Mouse (Mus musculus) limb, embryonic 12.5 days (tissue): ENCODE measurements around the gene Ndufc1. TPM values are rescaled to one million over a fixed set of nuclear protein-coding genes. Genes with fewer than 3 reads are reported as not detected.

Experiments
- ATAC-seq: fragments of 200-750 bp; cut with Nextera tagmentation; 2 replicates; pipeline ENCODE4 v1.8.0; 2017; ENCODE audit warnings: low read depth, moderate TSS enrichment; ENCODE audit not compliant: insufficient number of reproducible peaks, insufficient read depth, low FRiP score, low TSS enrichment
- H3K27ac ChIP-seq: fragments of 300-500 bp; sonication (generic); 2 replicates; pipeline ENCODE4 v1.5.1; 2016; ENCODE audit warnings: mild to moderate bottlenecking, moderate library complexity
- H3K27me3 ChIP-seq: fragments of 300-500 bp; sonication (generic); 2 replicates; pipeline ENCODE4 v1.6.1; 2016; ENCODE audit warnings: mild to moderate bottlenecking, moderate library complexity
- H3K36me3 ChIP-seq: fragments of 300-500 bp; sonication (generic); 2 replicates; pipeline ENCODE4 v1.6.1; 2016; ENCODE audit warnings: mild to moderate bottlenecking, moderate library complexity
- H3K4me1 ChIP-seq: fragments of 300-500 bp; sonication (generic); replicated peaks from 2 replicates; pipeline ENCODE4 v1.6.1; 2016
- H3K4me2 ChIP-seq: fragments of 300-500 bp; sonication (generic); 2 replicates; pipeline ENCODE4 v1.6.1; 2016; ENCODE audit warnings: mild to moderate bottlenecking, moderate library complexity
- H3K4me3 ChIP-seq: fragments of 300-500 bp; sonication (generic); replicated peaks from 2 replicates; pipeline ENCODE4 v1.5.1; 2016; ENCODE audit warnings: mild to moderate bottlenecking
- H3K9ac ChIP-seq: fragments of 300-500 bp; sonication (generic); replicated peaks from 2 replicates; pipeline ENCODE4 v1.6.1; 2016; ENCODE audit warnings: mild to moderate bottlenecking, moderate library complexity
- H3K9me3 ChIP-seq: fragments of 300-500 bp; sonication (generic); 2 replicates; pipeline ENCODE4 v1.6.1; 2016; ENCODE audit warnings: mild to moderate bottlenecking, moderate library complexity
- WGBS: fragments of 180-500 bp; shearing (Covaris S2); methylation state at CpG from one replicate; pipeline ENCODE4 v1.1.7; 2016; 5-methylcytosine and 5-hydroxymethylcytosine counted together
- polyA plus RNA-seq: library from polyadenylated mRNA; unstranded; fragments of >200 nt; fragmentation: Nextera tagmentation; extraction: Ambion mirVana; gene quantifications from 2 replicates; pipeline ENCODE4 v1.2.1, GENCODE M21; 2016

Gene Ndufc1
- polyA plus RNA-seq, 1 experiment from 2014 or later: 751 TPM

- Histone ChIP-seq H3K9ac (no peak overlapping the region), H3K4me1 (peaks cover 5% of the 10 kb centered on the region; the same call in 1 of the 2 replicates), H3K4me2 (no peak overlapping the region), H3K4me3 (no peak overlapping the region), H3K36me3 (no peaks in the 10 kb centered on the region), H3K27ac (no peak overlapping the region), H3K27me3 (peaks cover 5% of the 10 kb centered on the region; the same call in 1 of the 2 replicates), H3K9me3 (no peaks in the 10 kb centered on the region)
- WGBS: 79% methylated on average over 12 of the region's 12 CpGs
- no peak for ATAC-seq
Measured at GRCm38 (mm10) chr3:51383409-51383808, 25.4 kb downstream of the Ndufc1 start.

DNA sequence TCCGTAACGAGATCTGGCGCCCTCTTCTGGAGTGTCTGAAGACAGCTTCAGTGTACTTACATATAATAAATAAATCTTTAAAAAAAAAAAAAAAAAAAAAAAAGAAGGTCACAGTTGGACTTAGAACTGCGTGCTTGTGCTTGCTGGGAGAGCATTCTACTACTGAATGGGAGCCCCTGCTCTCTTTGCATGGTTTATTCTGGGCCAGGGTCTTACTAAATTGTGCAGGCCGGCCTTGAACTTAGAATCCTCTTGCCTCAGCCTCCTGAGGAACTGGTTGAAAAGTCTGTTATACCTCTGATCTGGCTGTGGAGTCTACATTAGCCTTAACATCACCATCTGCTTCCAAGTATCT lies 28.2 kb downstream of the Ndufc1 start:
- ATAC-seq: no peak
- no peaks in the 10 kb centered on the region for H3K9me3 ChIP-seq
- WGBS: 79% methylated on average over 2 of the region's 5 CpGs
- H3K27ac ChIP-seq: no peak overlapping the region
- no peak overlapping the region for H3K9ac ChIP-seq
- H3K4me3 ChIP-seq: no peak overlapping the region
- H3K36me3 ChIP-seq: no peaks in the 10 kb centered on the region
- no peak overlapping the region for H3K4me2 ChIP-seq
- peaks cover 5% of the 10 kb centered on the region; the same call in 1 of the 2 replicates for H3K4me1 ChIP-seq
- no peaks in the 10 kb centered on the region for H3K27me3 ChIP-seq

DNA sequence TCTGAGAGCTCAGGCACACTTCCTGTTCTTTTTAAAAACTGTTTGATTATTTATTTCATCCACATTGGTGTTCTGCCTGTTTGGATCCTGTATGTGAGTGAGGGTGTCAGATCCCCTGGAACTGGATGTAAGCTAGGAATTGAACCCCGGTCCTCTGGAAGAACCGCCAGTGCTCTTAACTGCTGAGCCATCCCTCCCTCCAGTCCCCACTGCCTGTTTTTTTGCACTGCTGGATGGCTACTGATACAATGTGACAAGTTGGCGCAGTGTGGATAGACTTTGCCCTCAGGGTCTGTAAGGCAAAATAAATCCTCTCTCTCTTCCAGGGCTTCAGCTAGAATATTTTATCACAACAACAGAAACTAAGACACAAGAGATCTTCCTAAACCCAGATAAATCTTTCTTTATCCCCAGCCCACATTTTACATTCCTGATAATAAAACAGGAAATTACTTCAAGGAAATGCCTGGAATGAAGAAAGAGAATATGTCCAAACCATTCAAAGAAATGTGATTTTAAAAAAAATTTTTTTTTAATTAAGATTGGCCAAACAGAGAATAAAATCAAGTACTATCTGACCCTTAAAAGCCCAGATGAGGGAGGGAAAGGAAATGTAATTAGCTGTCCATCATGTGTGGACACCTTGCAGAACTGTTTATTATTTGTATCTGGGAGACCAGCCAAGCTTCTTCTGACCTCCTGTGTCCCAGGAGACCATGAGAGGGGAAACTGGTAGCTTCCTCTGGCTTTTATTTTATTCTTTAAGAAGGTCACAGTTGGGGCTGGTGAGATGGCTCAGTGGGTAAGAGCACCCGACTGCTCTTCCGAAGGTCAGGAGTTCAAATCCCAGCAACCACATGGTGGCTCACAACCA lies 28.8 kb downstream of the Ndufc1 start:
- Histone ChIP-seq H3K9ac (no peak overlapping the region), H3K4me1 (peaks cover 5% of the 10 kb centered on the region; the same call in 1 of the 2 replicates), H3K36me3 (no peaks in the 10 kb centered on the region), H3K9me3 (no peaks in the 10 kb centered on the region), H3K27me3 (no peaks in the 10 kb centered on the region), H3K27ac (no peak overlapping the region), H3K4me2 (no peak overlapping the region), H3K4me3 (no peak overlapping the region)
- WGBS: 76% methylated on average over 5 of the region's 5 CpGs
- no peak for ATAC-seq

GRCm38 (mm10) chr3:51378665-51378946 lies 30.2 kb downstream of the Ndufc1 start:
- no peak for ATAC-seq
- Histone ChIP-seq H3K27ac (no peak overlapping the region), H3K4me1 (peaks cover 5% of the 10 kb centered on the region; the same call in 1 of the 2 replicates), H3K9me3 (no peaks in the 10 kb centered on the region), H3K27me3 (no peaks in the 10 kb centered on the region), H3K4me3 (peak overlapping the region; percentile 14), H3K9ac (0 out of 2 replicates have a peak overlapping the region, but pooled peaks have one; percentile 40), H3K36me3 (no peaks in the 10 kb centered on the region), H3K4me2 (peak overlapping the region; percentile 47)
- 73% methylated on average over 3 of the region's 3 CpGs for WGBS

GRCm38 (mm10) chr3:51377878-51378664 lies 30.7 kb downstream of the Ndufc1 start:
- peak overlapping the region; percentile 14 for H3K4me3 ChIP-seq
- no peaks in the 10 kb centered on the region for H3K9me3 ChIP-seq
- peaks cover 5% of the 10 kb centered on the region; the same call in 1 of the 2 replicates for H3K4me1 ChIP-seq
- peak overlapping the region; percentile 40; the same call in 1 of the 2 replicates for H3K9ac ChIP-seq
- no peak for ATAC-seq
- no peaks in the 10 kb centered on the region for H3K27me3 ChIP-seq
- H3K36me3 ChIP-seq: no peaks in the 10 kb centered on the region
- 45% methylated on average over 31 of the region's 31 CpGs for WGBS
- no peak overlapping the region for H3K27ac ChIP-seq
- H3K4me2 ChIP-seq: peak overlapping the region; percentile 47

- 84% methylated on average over 19 of the region's 19 CpGs for WGBS
Measured at GRCm38 (mm10) chr3:51375307-51376265, 33.2 kb downstream of the Ndufc1 start.

DNA sequence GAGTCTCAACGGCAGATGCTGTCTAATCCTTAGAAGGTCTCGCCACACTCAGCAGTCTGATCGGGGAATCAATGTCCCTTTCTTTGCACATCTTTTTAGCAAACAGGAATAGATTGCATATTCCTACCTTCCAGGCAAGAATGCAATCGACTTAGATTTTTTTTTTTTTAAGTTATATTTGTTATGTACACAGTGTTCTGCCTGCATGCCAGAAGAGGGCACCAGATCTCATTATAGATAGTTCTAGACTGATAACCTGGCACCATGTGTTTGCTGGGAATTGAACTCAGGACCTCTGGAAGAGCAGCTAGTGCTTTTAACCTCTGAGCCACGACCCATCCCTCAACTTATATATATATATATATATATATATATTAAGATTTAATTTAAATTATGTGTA lies 35.2 kb downstream of the Ndufc1 start:
- Histone ChIP-seq H3K4me1 (peaks cover 2% of the 10 kb centered on the region; the same call in 1 of the 2 replicates), H3K9ac (no peak overlapping the region), H3K27me3 (no peaks in the 10 kb centered on the region), H3K4me3 (no peak overlapping the region), H3K27ac (no peak overlapping the region), H3K9me3 (no peaks in the 10 kb centered on the region), H3K36me3 (no peaks in the 10 kb centered on the region), H3K4me2 (no peak overlapping the region)
- WGBS: 77% methylated on average over 5 of the region's 5 CpGs
- ATAC-seq: no peak

More at GRCm38 (mm10) chr3:51375307-51376265, 33.2 kb downstream of the Ndufc1 start:
- Histone ChIP-seq H3K36me3 (no peaks in the 10 kb centered on the region), H3K27ac (no peak overlapping the region), H3K4me3 (no peak overlapping the region), H3K9me3 (no peaks in the 10 kb centered on the region), H3K9ac (no peak overlapping the region), H3K4me1 (peaks cover 5% of the 10 kb centered on the region; the same call in 1 of the 2 replicates), H3K4me2 (no peak overlapping the region), H3K27me3 (no peaks in the 10 kb centered on the region)
- ATAC-seq: no peak

DNA sequence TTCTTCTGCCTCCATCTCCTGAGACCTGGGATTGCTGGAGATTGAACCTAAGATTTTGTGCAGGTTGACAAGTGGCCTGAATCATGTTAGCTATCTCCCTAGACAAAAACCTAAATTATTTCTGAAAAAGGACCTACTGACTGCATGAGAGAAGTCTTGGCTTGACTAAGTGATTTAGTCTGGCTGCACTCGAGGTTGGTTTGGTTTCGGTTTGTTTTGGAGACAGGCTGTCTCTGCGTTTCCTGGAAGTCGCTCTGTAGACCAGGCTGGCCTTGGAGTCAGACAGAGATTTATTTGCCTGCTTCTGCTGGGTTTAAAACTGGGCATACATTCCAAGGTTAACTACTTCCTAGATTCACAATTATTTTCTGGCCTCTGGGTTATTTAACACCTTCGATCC lies 35.9 kb downstream of the Ndufc1 start:
- no peaks in the 10 kb centered on the region for H3K9me3 ChIP-seq
- no peak overlapping the region for H3K4me2 ChIP-seq
- no peak overlapping the region for H3K4me3 ChIP-seq
- no peak overlapping the region for H3K9ac ChIP-seq
- H3K4me1 ChIP-seq: no peaks in the 10 kb centered on the region
- H3K36me3 ChIP-seq: no peaks in the 10 kb centered on the region
- WGBS: 62% methylated on average over 5 of the region's 5 CpGs
- H3K27me3 ChIP-seq: no peaks in the 10 kb centered on the region
- no peak for ATAC-seq
- H3K27ac ChIP-seq: no peak overlapping the region

GRCm38 (mm10) chr3:51371826-51372225 lies 37.0 kb downstream of the Ndufc1 start:
- WGBS: 78% methylated on average over 2 of the region's 2 CpGs
- ATAC-seq: no peak
- Histone ChIP-seq H3K27ac (no peak overlapping the region), H3K4me3 (no peak overlapping the region), H3K4me1 (no peaks in the 10 kb centered on the region), H3K9ac (no peak overlapping the region), H3K4me2 (no peak overlapping the region), H3K36me3 (no peaks in the 10 kb centered on the region), H3K27me3 (no peaks in the 10 kb centered on the region), H3K9me3 (no peaks in the 10 kb centered on the region)

GRCm38 (mm10) chr3:51368011-51368410 lies 40.8 kb downstream of the Ndufc1 start:
- no peak overlapping the region for H3K27ac ChIP-seq
- H3K27me3 ChIP-seq: no peaks in the 10 kb centered on the region
- no peak for ATAC-seq
- H3K4me3 ChIP-seq: no peak overlapping the region
- no peaks in the 10 kb centered on the region for H3K36me3 ChIP-seq
- H3K4me2 ChIP-seq: no peak overlapping the region
- H3K9me3 ChIP-seq: no peaks in the 10 kb centered on the region
- WGBS: 82% methylated on average over 4 of the region's 4 CpGs
- no peak overlapping the region for H3K9ac ChIP-seq
- peaks cover 9% of the 10 kb centered on the region; the same call in 1 of the 2 replicates for H3K4me1 ChIP-seq
